Mouse (Mus musculus) midbrain, embryonic 13.5 days (tissue): ENCODE measurements around the gene 1700061G19Rik. TPM values are rescaled to one million over a fixed set of nuclear protein-coding genes. Genes with fewer than 3 reads are reported as not detected.

Experiments used
- ATAC-seq: fragments of 200-750 bp; cut with Nextera tagmentation; 2 replicates; pipeline ENCODE4 v1.8.0; 2017; ENCODE audit warnings: mild to moderate bottlenecking, moderate TSS enrichment, moderate library complexity
- H3K27ac ChIP-seq: fragments of 300-500 bp; sonication (generic); 2 replicates; pipeline ENCODE4 v1.5.1; 2015; ENCODE audit warnings: inconsistent platforms, mild to moderate bottlenecking, moderate library complexity
- H3K27me3 ChIP-seq: fragments of 300-500 bp; sonication (generic); 2 replicates; pipeline ENCODE4 v1.6.1; 2015; ENCODE audit warnings: mild to moderate bottlenecking, inconsistent platforms
- H3K36me3 ChIP-seq: fragments of 300-500 bp; sonication (generic); 2 replicates; pipeline ENCODE4 v1.6.1; 2015; ENCODE audit warnings: mild to moderate bottlenecking, inconsistent platforms
- H3K4me1 ChIP-seq: fragments of 300-500 bp; sonication (generic); replicated peaks from 2 replicates; pipeline ENCODE4 v1.6.1; 2015; ENCODE audit warnings: inconsistent platforms
- H3K4me2 ChIP-seq: fragments of 300-500 bp; sonication (generic); replicated peaks from 2 replicates; pipeline ENCODE4 v1.6.1; 2015; ENCODE audit warnings: moderate library complexity, mild to moderate bottlenecking, inconsistent platforms
- H3K4me3 ChIP-seq: fragments of 300-500 bp; sonication (generic); replicated peaks from 2 replicates; pipeline ENCODE4 v1.5.1; 2015; ENCODE audit warnings: mild to moderate bottlenecking, inconsistent platforms
- H3K9ac ChIP-seq: fragments of 300-500 bp; sonication (generic); replicated peaks from 2 replicates; pipeline ENCODE4 v1.6.1; 2015; ENCODE audit warnings: mild to moderate bottlenecking, inconsistent platforms
- H3K9me3 ChIP-seq: fragments of 300-500 bp; sonication (generic); 2 replicates; pipeline ENCODE4 v1.6.1; 2016; ENCODE audit warnings: mild to moderate bottlenecking, inconsistent platforms
- WGBS: fragments of 180-500 bp; shearing (Covaris S2); methylation state at CpG from one replicate; pipeline ENCODE4 v1.1.7; 2015; 5-methylcytosine and 5-hydroxymethylcytosine counted together
- polyA plus RNA-seq: library from polyadenylated mRNA; unstranded; fragments of >200 nt; fragmentation: Nextera tagmentation; extraction: Ambion mirVana; gene quantifications from 2 replicates; pipeline ENCODE4 v1.2.1, GENCODE M21; 2015

1700061G19Rik gene
- polyA plus RNA-seq, 1 experiment from 2014 or later: 0.74 TPM

GRCm38 (mm10) chr17:56874237-56874636 is 1.0 kb upstream of the 1700061G19Rik start, which contains the start of gene Acsbg2:
Gene Acsbg2 (minus strand): TSS chr17:56874447.
- H3K27ac ChIP-seq: no peak within 1 kb of the TSS
- no peak within 1 kb of the TSS for H3K4me2 ChIP-seq
- WGBS: 82% methylated on average over 1 of the region's 2 CpGs
- no peaks in the 10 kb centered on the region for H3K36me3 ChIP-seq
- ATAC-seq: no peak
- no peak within 1 kb of the TSS for H3K4me3 ChIP-seq
- no peaks in the 10 kb centered on the region for H3K4me1 ChIP-seq
- H3K9me3 ChIP-seq: no peaks in the 10 kb centered on the region
- H3K9ac ChIP-seq: no peak within 1 kb of the TSS
- H3K27me3 ChIP-seq: no peaks in the 10 kb centered on the region

GRCm38 (mm10) chr17:56876465-56876864 is 1.2 kb downstream of the 1700061G19Rik start:
- Histone ChIP-seq H3K36me3 (no peaks in the 10 kb centered on the region), H3K4me2 (no peak overlapping the region), H3K27ac (no peak overlapping the region), H3K9me3 (no peaks in the 10 kb centered on the region), H3K9ac (no peak overlapping the region), H3K4me1 (no peaks in the 10 kb centered on the region), H3K4me3 (no peak overlapping the region), H3K27me3 (no peaks in the 10 kb centered on the region)
- WGBS: 94% methylated on average over 3 of the region's 3 CpGs
- no peak for ATAC-seq

- WGBS: 78% methylated on average over 8 of the region's 8 CpGs
- Histone ChIP-seq H3K36me3 (no peaks in the 10 kb centered on the region), H3K9ac (no peak overlapping the region), H3K4me1 (no peaks in the 10 kb centered on the region), H3K27ac (no peak overlapping the region), H3K4me3 (no peak overlapping the region), H3K9me3 (no peaks in the 10 kb centered on the region), H3K4me2 (no peak overlapping the region), H3K27me3 (no peaks in the 10 kb centered on the region)
- no peak for ATAC-seq
These were observed 1.7 kb downstream of the 1700061G19Rik start for GRCm38 (mm10) chr17:56876981-56877380.

- no peaks in the 10 kb centered on the region for H3K4me1 ChIP-seq
- WGBS: 90% methylated on average over 19 of the region's 19 CpGs
These were observed 2.1 kb downstream of the 1700061G19Rik start for GRCm38 (mm10) chr17:56877426-56877825.

GRCm38 (mm10) chr17:56883612-56884011 is 8.3 kb downstream of the 1700061G19Rik start:
- no peak overlapping the region for H3K9ac ChIP-seq
- WGBS: 54% methylated on average over 17 of the region's 17 CpGs
- 0 out of 2 replicates have a peak overlapping the region, but pooled peaks have one; percentile 3 for H3K4me2 ChIP-seq
- 0 out of 2 replicates have a peak, but pooled peaks have one; percentile 24 for ATAC-seq
- peaks cover 6% of the 10 kb centered on the region for H3K36me3 ChIP-seq
- H3K27ac ChIP-seq: no peak overlapping the region
- H3K4me3 ChIP-seq: no peak overlapping the region
- H3K4me1 ChIP-seq: 0 out of 2 replicates have a peak, but pooled peaks cover 3% of the 10 kb centered on the region
- H3K27me3 ChIP-seq: no peaks in the 10 kb centered on the region
- H3K9me3 ChIP-seq: no peaks in the 10 kb centered on the region

More at GRCm38 (mm10) chr17:56877426-56877825, 2.1 kb downstream of the 1700061G19Rik start:
- Histone ChIP-seq H3K36me3 (no peaks in the 10 kb centered on the region), H3K9ac (no peak overlapping the region), H3K27me3 (no peaks in the 10 kb centered on the region), H3K4me2 (no peak overlapping the region), H3K27ac (no peak overlapping the region), H3K9me3 (no peaks in the 10 kb centered on the region), H3K4me3 (no peak overlapping the region)
- ATAC-seq: no peak

- Histone ChIP-seq H3K4me2 (no peak overlapping the region), H3K4me3 (no peak overlapping the region), H3K4me1 (0 out of 2 replicates have a peak, but pooled peaks cover 3% of the 10 kb centered on the region), H3K9me3 (no peaks in the 10 kb centered on the region), H3K27me3 (no peaks in the 10 kb centered on the region), H3K27ac (no peak overlapping the region), H3K36me3 (peaks cover 13% of the 10 kb centered on the region), H3K9ac (no peak overlapping the region)
- WGBS: 79% methylated on average over 5 of the region's 5 CpGs
- no peak for ATAC-seq
These were observed 9.1 kb downstream of the 1700061G19Rik start for GRCm38 (mm10) chr17:56884331-56884730.

GRCm38 (mm10) chr17:56884809-56885208 is 9.5 kb downstream of the 1700061G19Rik start:
- no peak overlapping the region for H3K4me2 ChIP-seq
- no peaks in the 10 kb centered on the region for H3K27me3 ChIP-seq
- H3K36me3 ChIP-seq: peaks cover 18% of the 10 kb centered on the region
- 0 out of 2 replicates have a peak, but pooled peaks cover 3% of the 10 kb centered on the region for H3K4me1 ChIP-seq
- no peak overlapping the region for H3K27ac ChIP-seq
- WGBS: 94% methylated on average over 17 of the region's 17 CpGs
- H3K9me3 ChIP-seq: no peaks in the 10 kb centered on the region
- H3K9ac ChIP-seq: no peak overlapping the region
- no peak overlapping the region for H3K4me3 ChIP-seq
- ATAC-seq: no peak

GRCm38 (mm10) chr17:56888050-56888449 is 12.8 kb downstream of the 1700061G19Rik start:
- Histone ChIP-seq H3K4me2 (no peak overlapping the region), H3K4me3 (no peak overlapping the region), H3K4me1 (0 out of 2 replicates have a peak, but pooled peaks cover 3% of the 10 kb centered on the region), H3K9ac (no peak overlapping the region), H3K27me3 (no peaks in the 10 kb centered on the region), H3K36me3 (peaks cover 47% of the 10 kb centered on the region), H3K27ac (no peak overlapping the region), H3K9me3 (peaks cover 5% of the 10 kb centered on the region; the same call in 1 of the 2 replicates)
- WGBS: 92% methylated on average over 2 of the region's 3 CpGs
- ATAC-seq: no peak

GRCm38 (mm10) chr17:56890018-56890417 is 14.7 kb downstream of the 1700061G19Rik start:
- Histone ChIP-seq H3K27ac (no peak overlapping the region), H3K4me1 (no peaks in the 10 kb centered on the region), H3K27me3 (no peaks in the 10 kb centered on the region), H3K36me3 (peaks cover 66% of the 10 kb centered on the region), H3K9ac (no peak overlapping the region), H3K4me3 (no peak overlapping the region), H3K9me3 (peaks cover 5% of the 10 kb centered on the region; the same call in 1 of the 2 replicates), H3K4me2 (no peak overlapping the region)
- ATAC-seq: no peak
- 97% methylated on average over 2 of the region's 2 CpGs for WGBS

GRCm38 (mm10) chr17:56895368-56895918 is 20.2 kb downstream of the 1700061G19Rik start:
- Histone ChIP-seq H3K36me3 (peaks cover 97% of the 10 kb centered on the region), H3K4me2 (no peak overlapping the region), H3K9me3 (peaks cover 5% of the 10 kb centered on the region; the same call in 1 of the 2 replicates), H3K4me3 (no peak overlapping the region), H3K4me1 (peaks cover 25% of the 10 kb centered on the region), H3K27ac (no peak overlapping the region), H3K9ac (no peak overlapping the region), H3K27me3 (no peaks in the 10 kb centered on the region)
- WGBS: 95% methylated on average over 9 of the region's 9 CpGs
- no peak for ATAC-seq

- Histone ChIP-seq H3K4me3 (no peak overlapping the region), H3K4me2 (0 out of 2 replicates have a peak overlapping the region, but pooled peaks have one; percentile 1), H3K4me1 (peaks cover 25% of the 10 kb centered on the region), H3K9ac (peak overlapping the region; percentile 10; the same call in 1 of the 2 replicates), H3K27me3 (no peaks in the 10 kb centered on the region), H3K9me3 (0 out of 2 replicates have a peak, but pooled peaks cover 1% of the 10 kb centered on the region), H3K27ac (peak overlapping the region; percentile 79), H3K36me3 (peaks cover 100% of the 10 kb centered on the region)
- ATAC-seq: peak; percentile 63
- 52% methylated on average over 6 of the region's 6 CpGs for WGBS
These were observed 21.3 kb downstream of the 1700061G19Rik start for GRCm38 (mm10) chr17:56896513-56897129.

GRCm38 (mm10) chr17:56897630-56898195 is 22.4 kb downstream of the 1700061G19Rik start:
- WGBS: 79% methylated on average over 7 of the region's 7 CpGs
- peaks cover 25% of the 10 kb centered on the region for H3K4me1 ChIP-seq
- peak; percentile 73 for ATAC-seq
- peaks cover 100% of the 10 kb centered on the region for H3K36me3 ChIP-seq
- no peak overlapping the region for H3K4me3 ChIP-seq
- H3K9me3 ChIP-seq: no peaks in the 10 kb centered on the region
- H3K4me2 ChIP-seq: no peak overlapping the region
- no peaks in the 10 kb centered on the region for H3K27me3 ChIP-seq
- peak overlapping the region; percentile 10; the same call in 1 of the 2 replicates for H3K9ac ChIP-seq
- peak overlapping the region; percentile 79 for H3K27ac ChIP-seq
